Mouse (Mus musculus) midbrain, embryonic 12.5 days (tissue): ENCODE results near the gene Art5. TPM values are rescaled to one million over a fixed set of nuclear protein-coding genes. Genes with fewer than 3 reads are reported as not detected.

ENCODE experiments used
- ATAC-seq: fragments of 200-750 bp; cut with Nextera tagmentation; 2 replicates; pipeline ENCODE4 v1.8.0; 2017; ENCODE audit warnings: low read depth, moderate TSS enrichment, moderate library complexity; ENCODE audit not compliant: low FRiP score
- H3K27ac ChIP-seq: fragments of 300-500 bp; sonication (generic); replicated peaks from 2 replicates; pipeline ENCODE4 v1.5.1; 2016; ENCODE audit warnings: mild to moderate bottlenecking
- H3K27me3 ChIP-seq: fragments of 300-500 bp; sonication (generic); 2 replicates; pipeline ENCODE4 v1.6.1; 2016; ENCODE audit warnings: mild to moderate bottlenecking
- H3K36me3 ChIP-seq: fragments of 300-500 bp; sonication (generic); 2 replicates; pipeline ENCODE4 v1.6.1; 2016
- H3K4me1 ChIP-seq: fragments of 300-500 bp; sonication (generic); 2 replicates; pipeline ENCODE4 v1.6.1; 2016
- H3K4me2 ChIP-seq: fragments of 300-500 bp; sonication (generic); replicated peaks from 2 replicates; pipeline ENCODE4 v1.6.1; 2016; ENCODE audit warnings: mild to moderate bottlenecking, moderate library complexity
- H3K4me3 ChIP-seq: fragments of 300-500 bp; sonication (generic); 2 replicates; pipeline ENCODE4 v1.5.1; 2016; ENCODE audit warnings: mild to moderate bottlenecking
- H3K9ac ChIP-seq: fragments of 300-500 bp; sonication (generic); replicated peaks from 2 replicates; pipeline ENCODE4 v1.6.1; 2016; ENCODE audit warnings: mild to moderate bottlenecking, moderate library complexity
- H3K9me3 ChIP-seq: fragments of 300-500 bp; sonication (generic); 2 replicates; pipeline ENCODE4 v1.6.1; 2016; ENCODE audit warnings: mild to moderate bottlenecking
- WGBS: fragments of 180-500 bp; shearing (Covaris S2); methylation state at CpG from one replicate; pipeline ENCODE4 v1.1.7; 2016; 5-methylcytosine and 5-hydroxymethylcytosine counted together
- polyA plus RNA-seq: library from polyadenylated mRNA; unstranded; fragments of >200 nt; fragmentation: Nextera tagmentation; extraction: Ambion mirVana; gene quantifications from 2 replicates; pipeline ENCODE4 v1.2.1, GENCODE M21; 2016

The Art5 gene
- polyA plus RNA-seq, 1 experiment from 2014 or later = 1.2 TPM

- Histone ChIP-seq H3K9me3 (no peaks in the 10 kb centered on the region), H3K4me3 (no peak overlapping the region), H3K4me1 (peaks cover 26% of the 10 kb centered on the region), H3K9ac (no peak overlapping the region), H3K4me2 (no peak overlapping the region), H3K27me3 (0 out of 2 replicates have a peak, but pooled peaks cover 8% of the 10 kb centered on the region), H3K27ac (no peak overlapping the region), H3K36me3 (no peaks in the 10 kb centered on the region)
- ATAC-seq = no peak
- 82% methylated on average over 5 of the region's 5 CpGs for WGBS
Observed at GRCm38 (mm10) chr7:102104126-102104525, 5.2 kb downstream of the Art5 start.

GRCm38 (mm10) chr7:102103555-102103954, 5.7 kb downstream of the Art5 start:
- Histone ChIP-seq H3K27me3 (0 out of 2 replicates have a peak, but pooled peaks cover 14% of the 10 kb centered on the region), H3K4me1 (peaks cover 26% of the 10 kb centered on the region), H3K4me3 (no peak overlapping the region), H3K9me3 (no peaks in the 10 kb centered on the region), H3K36me3 (no peaks in the 10 kb centered on the region), H3K4me2 (no peak overlapping the region), H3K27ac (no peak overlapping the region), H3K9ac (no peak overlapping the region)
- no peak for ATAC-seq
- 89% methylated on average over 2 of the region's 2 CpGs for WGBS

GRCm38 (mm10) chr7:102102696-102103095, 6.6 kb downstream of the Art5 start:
- H3K27ac ChIP-seq = no peak overlapping the region
- no peaks in the 10 kb centered on the region for H3K9me3 ChIP-seq
- ATAC-seq = no peak
- 43% methylated on average over 6 of the region's 6 CpGs for WGBS
- H3K4me3 ChIP-seq = no peak overlapping the region
- peaks cover 26% of the 10 kb centered on the region for H3K4me1 ChIP-seq
- no peak overlapping the region for H3K9ac ChIP-seq
- 0 out of 2 replicates have a peak, but pooled peaks cover 17% of the 10 kb centered on the region for H3K27me3 ChIP-seq
- H3K36me3 ChIP-seq = no peaks in the 10 kb centered on the region
- no peak overlapping the region for H3K4me2 ChIP-seq

- H3K9ac ChIP-seq = no peak overlapping the region
- no peak overlapping the region for H3K4me3 ChIP-seq
- WGBS = 51% methylated on average over 8 of the region's 8 CpGs
- H3K27me3 ChIP-seq = 0 out of 2 replicates have a peak, but pooled peaks cover 17% of the 10 kb centered on the region
- no peaks in the 10 kb centered on the region for H3K9me3 ChIP-seq
- no peak overlapping the region for H3K27ac ChIP-seq
- H3K36me3 ChIP-seq = no peaks in the 10 kb centered on the region
- H3K4me2 ChIP-seq = no peak overlapping the region
- no peak for ATAC-seq
- peaks cover 26% of the 10 kb centered on the region for H3K4me1 ChIP-seq
Observed at GRCm38 (mm10) chr7:102102241-102102640, 7.0 kb downstream of the Art5 start.

- Histone ChIP-seq H3K4me2 (no peak within 1 kb of the TSS), H3K27ac (no peak within 1 kb of the TSS), H3K4me3 (no peak within 1 kb of the TSS), H3K27me3 (0 out of 2 replicates have a peak, but pooled peaks cover 17% of the 10 kb centered on the region), H3K36me3 (no peaks in the 10 kb centered on the region), H3K4me1 (peaks cover 20% of the 10 kb centered on the region), H3K9ac (no peak within 1 kb of the TSS), H3K9me3 (no peaks in the 10 kb centered on the region)
- no peak for ATAC-seq
- 36% methylated on average over 5 of the region's 5 CpGs for WGBS
Observed at GRCm38 (mm10) chr7:102101487-102101886, 7.8 kb downstream of the Art5 start, which contains the start of gene Art1. Gene Art1 (plus strand): TSS chr7:102101743.

GRCm38 (mm10) chr7:102100868-102101267, 8.4 kb downstream of the Art5 start:
- Histone ChIP-seq H3K4me3 (no peak overlapping the region), H3K27ac (no peak overlapping the region), H3K36me3 (no peaks in the 10 kb centered on the region), H3K27me3 (0 out of 2 replicates have a peak, but pooled peaks cover 17% of the 10 kb centered on the region), H3K9ac (no peak overlapping the region), H3K4me2 (no peak overlapping the region), H3K4me1 (peaks cover 20% of the 10 kb centered on the region), H3K9me3 (no peaks in the 10 kb centered on the region)
- WGBS = 64% methylated on average over 5 of the region's 5 CpGs
- ATAC-seq = no peak

- ATAC-seq = peak; percentile 66
- no peak overlapping the region for H3K27ac ChIP-seq
- no peak overlapping the region for H3K9ac ChIP-seq
- peak overlapping the region; percentile 43 for H3K4me2 ChIP-seq
- no peaks in the 10 kb centered on the region for H3K36me3 ChIP-seq
- 0 out of 2 replicates have a peak, but pooled peaks cover 17% of the 10 kb centered on the region for H3K27me3 ChIP-seq
- H3K9me3 ChIP-seq = no peaks in the 10 kb centered on the region
- WGBS = 5% methylated on average over 30 of the region's 30 CpGs
- peaks cover 20% of the 10 kb centered on the region for H3K4me1 ChIP-seq
- H3K4me3 ChIP-seq = peak overlapping the region; percentile 22; the same call in 1 of the 2 replicates
Observed at GRCm38 (mm10) chr7:102099760-102100661, 9.3 kb downstream of the Art5 start.

GRCm38 (mm10) chr7:102087336-102087735, 22.0 kb downstream of the Art5 start:
- H3K9me3 ChIP-seq = no peaks in the 10 kb centered on the region
- H3K4me2 ChIP-seq = no peak overlapping the region
- 93% methylated on average over 4 of the region's 4 CpGs for WGBS
- no peak overlapping the region for H3K27ac ChIP-seq
- no peak overlapping the region for H3K4me3 ChIP-seq
- H3K4me1 ChIP-seq = no peaks in the 10 kb centered on the region
- H3K36me3 ChIP-seq = peaks cover 44% of the 10 kb centered on the region
- no peaks in the 10 kb centered on the region for H3K27me3 ChIP-seq
- ATAC-seq = no peak
- no peak overlapping the region for H3K9ac ChIP-seq

- ATAC-seq = no peak
- Histone ChIP-seq H3K4me3 (no peak overlapping the region), H3K36me3 (peaks cover 65% of the 10 kb centered on the region), H3K4me1 (no peaks in the 10 kb centered on the region), H3K9ac (no peak overlapping the region), H3K27ac (no peak overlapping the region), H3K9me3 (no peaks in the 10 kb centered on the region), H3K27me3 (no peaks in the 10 kb centered on the region), H3K4me2 (no peak overlapping the region)
- 93% methylated on average over 26 of the region's 26 CpGs for WGBS
Observed at GRCm38 (mm10) chr7:102084041-102084696, 25.1 kb downstream of the Art5 start.

GRCm38 (mm10) chr7:102082816-102083215, 26.5 kb downstream of the Art5 start, which contains the start of gene Trpc2:
Gene Trpc2 (plus strand): TSS chr7:102083116.
- H3K36me3 ChIP-seq = peaks cover 71% of the 10 kb centered on the region
- H3K4me1 ChIP-seq = no peaks in the 10 kb centered on the region
- no peaks in the 10 kb centered on the region for H3K27me3 ChIP-seq
- no peak within 1 kb of the TSS for H3K4me3 ChIP-seq
- H3K27ac ChIP-seq = no peak within 1 kb of the TSS
- H3K9ac ChIP-seq = no peak within 1 kb of the TSS
- no peak within 1 kb of the TSS for H3K4me2 ChIP-seq
- ATAC-seq = no peak
- no peaks in the 10 kb centered on the region for H3K9me3 ChIP-seq
- 86% methylated on average over 5 of the region's 5 CpGs for WGBS

- Histone ChIP-seq H3K4me2 (no peak overlapping the region), H3K36me3 (peaks cover 81% of the 10 kb centered on the region)
- 92% methylated on average over 5 of the region's 5 CpGs for WGBS
Observed at GRCm38 (mm10) chr7:102081784-102082183, 27.5 kb downstream of the Art5 start.

GRCm38 (mm10) chr7:102080311-102080710, 29.0 kb downstream of the Art5 start:
- Histone ChIP-seq H3K27me3 (no peaks in the 10 kb centered on the region), H3K4me2 (no peak overlapping the region), H3K27ac (no peak overlapping the region), H3K4me3 (no peak overlapping the region), H3K9me3 (no peaks in the 10 kb centered on the region), H3K9ac (no peak overlapping the region), H3K36me3 (peaks cover 83% of the 10 kb centered on the region), H3K4me1 (no peaks in the 10 kb centered on the region)
- ATAC-seq = no peak
- WGBS = 96% methylated on average over 8 of the region's 8 CpGs

More at GRCm38 (mm10) chr7:102081784-102082183, 27.5 kb downstream of the Art5 start:
- Histone ChIP-seq H3K27ac (no peak overlapping the region), H3K4me3 (no peak overlapping the region), H3K27me3 (no peaks in the 10 kb centered on the region), H3K9me3 (no peaks in the 10 kb centered on the region), H3K9ac (no peak overlapping the region), H3K4me1 (no peaks in the 10 kb centered on the region)
- ATAC-seq = no peak
